Mouse (Mus musculus): Measurements from ENCODE around the gene Angel1.

- TF ChIP-seq POLR2A (IDR thresholded peaks at IDR 0.05; ENCODE audit: low read depth, low read length), result no peak
- TF ChIP-seq CTCF (IDR thresholded peaks at IDR 0.05; ENCODE audit: extremely low read depth, insufficient read length, insufficient replicate concordance, low read depth, low read length), result no peak
Measured at GRCm38 (mm10) chr12:86679991-86680491, 46.2 kb downstream of the Angel1 start.
